Mouse (Mus musculus) fibroblast of lung, adult 2 months (primary cell): ENCODE measurements around the gene Eme1.
A peak's percentile ranks its signal among the peaks of the same experiment; 100 is the strongest.

ENCODE experiments used
- DNase-seq: peaks from one replicate; pipeline ENCODE4 v3.0.0-alpha.2; 2011; ENCODE audit warnings: low read depth

Gene Eme1

DNA sequence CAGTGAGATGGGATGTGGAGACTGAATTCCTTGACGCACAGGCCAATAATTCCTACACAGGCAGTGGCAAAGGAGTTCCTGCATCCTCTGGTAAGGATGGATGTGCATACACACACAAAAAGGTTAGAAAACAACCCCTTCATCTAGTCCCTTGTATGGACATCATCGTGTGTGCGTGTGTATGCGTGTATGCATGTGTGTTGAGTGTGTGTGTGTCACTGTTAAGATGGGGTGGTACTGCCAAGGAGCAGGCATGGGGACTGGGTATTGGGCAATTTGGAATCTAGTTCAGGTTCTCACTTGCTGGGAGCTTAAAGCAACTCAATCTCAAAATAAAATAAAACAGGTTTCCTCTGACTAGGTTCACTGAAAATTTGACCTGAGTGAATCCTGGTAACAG lies 7.3 kb downstream of the Eme1 start:
- no peak for DNase-seq

DNA sequence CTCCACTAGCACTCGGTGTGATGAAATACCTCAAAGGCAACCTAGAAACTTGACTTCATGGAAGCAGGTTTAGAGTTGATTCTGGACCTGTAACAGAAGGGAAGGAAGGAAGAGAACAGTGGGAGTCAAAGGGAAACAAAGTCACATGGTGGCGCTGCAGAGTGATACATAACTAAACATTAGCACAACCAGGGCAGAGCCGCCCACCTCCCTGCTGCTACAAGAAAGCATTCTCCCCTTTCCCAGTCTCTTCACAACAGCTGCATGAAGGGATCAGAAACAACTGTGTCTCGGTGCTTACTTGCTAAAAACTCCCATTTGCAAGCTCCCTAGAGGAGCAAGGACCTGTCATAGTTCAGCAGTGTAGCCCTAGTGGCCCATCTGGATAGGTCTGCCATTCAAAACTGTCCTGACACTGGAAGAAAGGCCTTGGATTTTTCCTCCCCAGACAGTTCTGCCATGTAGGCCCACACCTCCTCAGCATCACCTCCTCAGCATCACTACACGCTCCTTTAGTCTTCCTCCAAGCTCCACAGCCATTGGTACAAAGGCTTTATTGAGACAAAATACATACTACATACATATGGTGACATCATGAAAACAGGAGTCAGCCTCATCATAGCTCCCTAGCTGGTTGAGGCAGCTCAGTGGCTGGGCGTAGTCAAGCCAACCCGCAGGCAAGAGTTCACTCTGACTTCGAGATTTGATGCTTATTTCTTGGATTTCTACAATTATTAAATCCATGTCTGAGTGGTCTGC lies 9.1 kb downstream of the Eme1 start:
- DNase-seq, result no peak

GRCm38 (mm10) chr11:94634431-94634830 lies 19.3 kb downstream of the Eme1 start:
- DNase-seq, result no peak

DNA sequence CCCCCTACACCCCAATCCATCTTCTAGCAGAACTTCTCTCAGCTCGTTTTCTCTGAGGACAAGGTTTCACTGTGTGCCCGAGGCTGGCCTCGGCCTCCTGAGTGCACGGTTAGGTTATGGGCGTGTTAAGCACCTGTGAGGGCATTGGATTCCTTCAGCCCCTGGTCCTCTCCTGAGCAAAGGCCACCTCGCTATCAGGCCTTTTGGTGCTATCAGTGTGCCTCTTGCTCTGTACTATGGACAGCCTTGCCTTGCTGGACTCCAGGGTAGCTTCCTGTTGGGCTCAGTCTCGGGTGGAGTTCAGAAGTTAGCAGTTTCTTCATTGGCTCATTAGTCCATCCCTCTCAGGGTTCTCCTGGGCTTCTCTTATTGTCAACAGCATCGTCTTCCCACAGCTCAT lies 20.8 kb downstream of the Eme1 start:
- no peak for DNase-seq

GRCm38 (mm10) chr11:94631969-94632368 lies 21.8 kb downstream of the Eme1 start:
- no peak for DNase-seq

GRCm38 (mm10) chr11:94630199-94631011 lies 23.4 kb downstream of the Eme1 start:
- no peak for DNase-seq

DNA sequence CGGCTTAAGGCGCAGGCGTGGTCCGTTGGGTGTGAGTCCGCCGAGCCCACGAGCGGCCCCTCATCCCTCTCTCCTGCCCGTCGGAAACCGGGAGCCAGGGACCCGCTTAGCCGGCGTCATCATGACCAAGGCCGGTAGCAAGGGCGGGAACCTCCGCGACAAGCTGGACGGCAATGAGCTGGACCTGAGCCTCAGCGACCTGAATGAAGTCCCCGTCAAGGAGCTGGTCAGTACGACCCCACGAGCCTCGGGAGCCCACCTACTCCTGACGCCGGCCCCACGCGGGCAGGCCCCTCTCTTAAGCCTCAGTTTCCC lies 23.9 kb downstream of the Eme1 start:
- no peak for DNase-seq

- DNase-seq, result peak; percentile 81
Measured at GRCm38 (mm10) chr11:94629199-94629883, 24.4 kb downstream of the Eme1 start, which contains the start of gene Lrrc59. Gene Lrrc59 (plus strand): TSS chr11:94629767.

DNA sequence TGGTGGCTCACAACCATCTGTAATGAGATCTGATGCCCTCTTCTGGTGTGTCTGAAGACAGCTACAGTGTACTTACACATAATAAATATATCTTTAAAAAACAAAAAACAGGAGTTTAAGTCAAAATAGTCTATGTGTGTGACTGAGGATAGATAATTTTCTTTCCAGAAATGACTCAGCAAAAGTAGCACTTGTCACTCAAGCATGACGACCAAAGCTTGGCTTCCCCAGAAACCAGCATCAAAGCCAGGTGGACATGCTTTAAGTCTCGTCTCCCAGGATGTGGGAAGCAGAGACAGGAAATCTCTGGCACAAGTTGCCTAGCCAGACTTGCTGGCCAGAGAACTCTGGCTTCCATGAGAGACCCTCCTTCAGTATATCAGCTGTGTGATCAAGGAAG lies 31.6 kb downstream of the Eme1 start:
- no peak for DNase-seq

- no peak for DNase-seq
Measured at GRCm38 (mm10) chr11:94621458-94621852, 32.3 kb downstream of the Eme1 start.

- DNase-seq, result no peak
Measured at GRCm38 (mm10) chr11:94620766-94621457, 32.9 kb downstream of the Eme1 start.

DNA sequence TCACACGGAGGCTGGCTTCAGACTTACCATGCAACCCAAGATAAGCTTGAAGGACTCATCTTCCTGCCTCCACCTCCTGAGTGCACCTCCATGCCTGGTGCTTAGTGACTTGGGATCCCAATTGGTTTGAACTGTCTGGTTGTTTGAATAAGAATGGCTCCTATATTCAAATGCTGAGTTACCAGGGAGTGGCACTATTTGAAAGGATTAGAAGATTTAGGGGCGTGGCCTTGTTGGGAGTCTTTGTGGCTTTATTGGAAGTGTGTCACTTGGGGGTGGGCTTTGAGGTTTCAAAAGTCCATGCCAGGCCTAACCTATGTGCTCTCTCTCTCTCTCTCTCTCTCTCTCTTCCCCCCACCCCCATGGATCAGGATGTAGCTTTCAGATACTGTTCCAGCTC lies 36.1 kb downstream of the Eme1 start:
- DNase-seq, result no peak

GRCm38 (mm10) chr11:94615494-94615893 lies 38.3 kb downstream of the Eme1 start:
- no peak for DNase-seq

GRCm38 (mm10) chr11:94614603-94615002 lies 39.2 kb downstream of the Eme1 start:
- no peak for DNase-seq

- DNase-seq, result no peak
Measured at GRCm38 (mm10) chr11:94610744-94611740, 42.7 kb downstream of the Eme1 start.

DNA sequence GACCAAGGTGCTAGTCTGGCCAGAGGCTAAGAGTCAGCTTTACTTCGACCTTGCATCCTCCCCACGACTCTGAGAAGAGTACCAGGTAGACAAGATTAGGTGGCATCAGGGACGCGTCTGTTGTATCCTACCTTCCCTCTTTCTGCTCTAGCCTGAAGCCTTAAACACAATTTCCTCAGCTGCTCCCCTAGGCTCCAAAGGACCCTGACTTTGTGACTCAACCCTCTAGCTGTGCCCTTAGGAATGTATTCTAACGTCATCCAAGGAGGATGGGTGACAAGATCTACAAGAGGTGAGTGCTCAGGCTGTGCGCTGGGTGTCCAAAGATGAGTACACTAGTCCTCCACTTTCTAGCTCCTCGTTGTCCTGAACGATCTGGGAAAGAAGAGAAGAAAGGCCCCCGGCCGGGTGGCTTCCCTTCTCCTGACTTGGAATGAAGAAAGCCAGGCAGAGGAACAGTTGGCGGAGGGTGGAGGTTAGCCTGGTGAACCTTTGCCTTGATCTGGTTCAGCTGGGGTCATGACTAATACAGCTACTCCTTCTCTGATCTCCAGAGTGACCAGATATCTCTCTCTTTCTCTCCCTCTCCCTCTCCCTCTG lies 51.3 kb downstream of the Eme1 start:
- no peak for DNase-seq

GRCm38 (mm10) chr11:94601321-94602281 lies 52.2 kb downstream of the Eme1 start, which contains the start of gene Acsf2:
Gene Acsf2 (minus strand): TSS chr11:94601871.
- DNase-seq, result peak; percentile 52

DNA sequence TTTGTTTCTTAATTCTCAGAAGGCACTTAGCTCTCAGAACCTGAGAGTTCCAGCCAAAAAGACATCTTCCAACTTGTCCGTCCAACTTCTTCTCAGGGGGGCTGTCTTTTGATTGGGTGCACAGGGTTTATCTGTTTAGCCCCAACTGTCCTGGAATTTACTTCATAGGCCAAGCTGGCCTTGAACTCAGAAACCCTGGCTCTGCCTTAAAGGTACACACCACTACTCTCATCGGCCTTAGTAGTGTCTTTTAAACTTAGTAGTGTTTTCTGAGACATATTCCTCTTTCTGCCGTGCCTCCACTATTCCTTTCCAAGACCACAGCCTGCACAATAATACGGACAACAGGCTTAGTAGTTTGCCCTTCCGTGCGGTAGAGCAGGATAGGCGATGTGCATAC lies 53.3 kb downstream of the Eme1 start:
- DNase-seq, result no peak

- no peak for DNase-seq
Measured at GRCm38 (mm10) chr11:94598437-94599120, 55.2 kb downstream of the Eme1 start.
